Mouse (Mus musculus): ENCODE measurements around the gene Lhx1. TPM values are rescaled to one million over a fixed set of nuclear protein-coding genes. Genes with fewer than 3 reads are reported as not detected.

Lhx1 gene
- polyA plus RNA-seq, 1 experiment from 2014 or later, result 4.8 TPM

GRCm38 (mm10) chr11:84561546-84561945 lies 36.2 kb upstream of the Lhx1 start:
- H3K4me3 ChIP-seq, result no peak overlapping the region
- H3K9me3 ChIP-seq, result no peaks in the 10 kb centered on the region
- 56% methylated on average over 5 of the region's 5 CpGs for WGBS
- H3K4me2 ChIP-seq (replicated peaks), result no peak overlapping the region
- H3K4me1 ChIP-seq, result peaks cover 26% of the 10 kb centered on the region
- no peak for ATAC-seq (replicated peaks)
- no peaks in the 10 kb centered on the region for H3K36me3 ChIP-seq
- no peak overlapping the region for H3K9ac ChIP-seq (replicated peaks)
- 0 out of 2 replicates have a peak overlapping the region, but pooled peaks have one; percentile 21 for H3K27ac ChIP-seq (replicated peaks)
- peaks cover 20% of the 10 kb centered on the region; the same call in 1 of the 2 replicates for H3K27me3 ChIP-seq

DNA sequence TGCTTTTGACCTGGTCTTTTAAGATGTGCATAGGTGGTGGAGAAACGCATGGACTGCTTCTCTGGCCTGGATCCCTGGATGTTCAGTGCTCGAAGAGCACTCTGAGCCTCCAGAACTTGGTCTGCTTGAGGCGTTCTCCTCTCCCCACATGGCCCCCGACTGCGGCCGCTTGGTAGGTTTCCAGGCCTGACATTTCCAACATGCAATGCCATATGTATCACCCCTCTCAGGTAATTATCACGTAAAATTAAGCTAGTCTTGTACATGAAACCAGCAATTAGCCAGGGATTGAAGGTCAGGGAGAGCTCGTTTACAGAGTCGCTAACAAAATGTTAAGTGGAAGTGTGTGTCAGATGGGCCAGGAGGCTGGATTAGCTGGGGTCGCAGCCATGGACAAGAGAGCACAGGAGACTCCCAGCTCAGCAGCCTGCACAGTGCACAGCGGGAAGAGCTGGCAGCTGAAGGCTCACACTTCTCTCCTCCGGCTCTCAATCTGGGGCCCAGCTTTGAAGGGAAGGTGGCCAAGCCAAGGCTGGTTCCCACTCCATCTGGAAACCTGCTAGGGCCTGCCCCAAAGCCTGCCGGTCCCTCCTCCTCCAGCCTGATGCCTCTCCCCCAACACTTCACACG lies 28.6 kb upstream of the Lhx1 start:
- Histone ChIP-seq H3K36me3 (no peaks in the 10 kb centered on the region), H3K27ac (replicated peaks) (no peak overlapping the region), H3K4me2 (replicated peaks) (no peak overlapping the region), H3K27me3 (peaks cover 41% of the 10 kb centered on the region), H3K9me3 (no peaks in the 10 kb centered on the region), H3K9ac (replicated peaks) (no peak overlapping the region), H3K4me1 (peaks cover 3% of the 10 kb centered on the region), H3K4me3 (no peak overlapping the region)
- peak; percentile 55; the same call in 1 of the 2 replicates for ATAC-seq (replicated peaks)
- 53% methylated on average over 14 of the region's 14 CpGs for WGBS

- Histone ChIP-seq H3K9ac (replicated peaks) (no peak overlapping the region), H3K9me3 (no peaks in the 10 kb centered on the region), H3K36me3 (no peaks in the 10 kb centered on the region), H3K4me3 (no peak overlapping the region), H3K27me3 (peaks cover 47% of the 10 kb centered on the region), H3K27ac (replicated peaks) (no peak overlapping the region), H3K4me2 (replicated peaks) (no peak overlapping the region), H3K4me1 (peaks cover 15% of the 10 kb centered on the region)
- ATAC-seq (replicated peaks), result no peak
- 83% methylated on average over 4 of the region's 4 CpGs for WGBS
Measured at GRCm38 (mm10) chr11:84551296-84551695, 26.0 kb upstream of the Lhx1 start.

DNA sequence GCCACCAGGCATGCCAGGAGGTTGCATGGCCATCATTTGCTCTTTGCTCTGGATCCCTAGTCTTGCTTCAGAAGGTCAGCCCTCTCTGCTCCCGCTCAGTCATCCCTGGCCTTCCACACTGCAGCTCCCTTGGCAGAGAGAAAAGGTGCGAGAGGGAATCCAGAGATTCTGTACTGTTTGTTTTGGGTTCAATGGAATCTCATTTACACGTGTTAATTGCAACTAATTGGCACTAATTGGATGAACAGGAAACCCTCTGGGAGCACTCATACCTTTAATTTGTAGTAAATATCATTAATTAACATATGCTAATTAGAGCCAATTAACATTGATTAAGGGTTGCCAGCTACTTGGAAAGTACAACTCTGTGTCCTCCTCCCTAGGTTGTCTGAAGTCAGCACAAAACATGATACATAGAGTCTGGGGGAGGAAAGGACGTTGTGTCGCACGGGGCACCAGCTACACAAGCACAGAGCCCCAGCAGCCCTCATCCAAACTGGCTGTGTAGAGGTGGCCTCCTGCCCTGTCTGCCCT lies 24.0 kb upstream of the Lhx1 start:
- no peak overlapping the region for H3K27ac ChIP-seq (replicated peaks)
- no peaks in the 10 kb centered on the region for H3K36me3 ChIP-seq
- H3K27me3 ChIP-seq, result peaks cover 60% of the 10 kb centered on the region
- no peak overlapping the region for H3K4me2 ChIP-seq (replicated peaks)
- H3K4me3 ChIP-seq, result no peak overlapping the region
- H3K9me3 ChIP-seq, result no peaks in the 10 kb centered on the region
- H3K4me1 ChIP-seq, result peaks cover 15% of the 10 kb centered on the region
- 20% methylated on average over 6 of the region's 6 CpGs for WGBS
- H3K9ac ChIP-seq (replicated peaks), result no peak overlapping the region
- peak; percentile 57; the same call in 1 of the 2 replicates for ATAC-seq (replicated peaks)

DNA sequence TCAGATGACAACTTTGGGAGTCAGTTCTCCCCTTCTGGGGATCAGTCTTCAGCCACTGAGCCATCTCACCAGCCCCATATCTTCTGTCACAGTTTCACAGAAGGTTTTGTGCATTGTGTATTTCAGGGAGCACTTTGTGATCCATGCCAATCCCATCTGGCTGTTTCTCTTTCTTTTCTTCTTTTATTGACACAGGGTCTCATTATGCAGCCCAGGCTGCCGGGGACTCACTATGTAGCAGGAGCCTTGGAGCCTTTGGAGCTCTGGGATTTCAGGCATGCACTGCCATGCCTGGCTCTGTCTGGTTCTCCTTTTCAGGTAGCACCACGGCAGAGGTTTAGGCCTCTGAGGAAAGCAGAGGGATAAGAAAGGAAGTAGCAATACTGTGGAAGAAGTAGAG lies 23.0 kb upstream of the Lhx1 start:
- H3K27ac ChIP-seq (replicated peaks), result no peak overlapping the region
- ATAC-seq (replicated peaks), result no peak
- no peaks in the 10 kb centered on the region for H3K36me3 ChIP-seq
- H3K4me1 ChIP-seq, result peaks cover 15% of the 10 kb centered on the region
- H3K4me2 ChIP-seq (replicated peaks), result no peak overlapping the region
- WGBS, result 18% methylated on average over 2 of the region's 2 CpGs
- H3K4me3 ChIP-seq, result no peak overlapping the region
- H3K9me3 ChIP-seq, result no peaks in the 10 kb centered on the region
- no peak overlapping the region for H3K9ac ChIP-seq (replicated peaks)
- H3K27me3 ChIP-seq, result peaks cover 70% of the 10 kb centered on the region

GRCm38 (mm10) chr11:84539981-84540380 lies 14.6 kb upstream of the Lhx1 start:
- Histone ChIP-seq H3K4me2 (replicated peaks) (no peak overlapping the region), H3K4me1 (no peaks in the 10 kb centered on the region), H3K4me3 (no peak overlapping the region), H3K27ac (replicated peaks) (no peak overlapping the region), H3K9me3 (no peaks in the 10 kb centered on the region), H3K27me3 (peaks cover 88% of the 10 kb centered on the region), H3K36me3 (no peaks in the 10 kb centered on the region), H3K9ac (replicated peaks) (no peak overlapping the region)
- 6% methylated on average over 4 of the region's 4 CpGs for WGBS
- no peak for ATAC-seq (replicated peaks)

DNA sequence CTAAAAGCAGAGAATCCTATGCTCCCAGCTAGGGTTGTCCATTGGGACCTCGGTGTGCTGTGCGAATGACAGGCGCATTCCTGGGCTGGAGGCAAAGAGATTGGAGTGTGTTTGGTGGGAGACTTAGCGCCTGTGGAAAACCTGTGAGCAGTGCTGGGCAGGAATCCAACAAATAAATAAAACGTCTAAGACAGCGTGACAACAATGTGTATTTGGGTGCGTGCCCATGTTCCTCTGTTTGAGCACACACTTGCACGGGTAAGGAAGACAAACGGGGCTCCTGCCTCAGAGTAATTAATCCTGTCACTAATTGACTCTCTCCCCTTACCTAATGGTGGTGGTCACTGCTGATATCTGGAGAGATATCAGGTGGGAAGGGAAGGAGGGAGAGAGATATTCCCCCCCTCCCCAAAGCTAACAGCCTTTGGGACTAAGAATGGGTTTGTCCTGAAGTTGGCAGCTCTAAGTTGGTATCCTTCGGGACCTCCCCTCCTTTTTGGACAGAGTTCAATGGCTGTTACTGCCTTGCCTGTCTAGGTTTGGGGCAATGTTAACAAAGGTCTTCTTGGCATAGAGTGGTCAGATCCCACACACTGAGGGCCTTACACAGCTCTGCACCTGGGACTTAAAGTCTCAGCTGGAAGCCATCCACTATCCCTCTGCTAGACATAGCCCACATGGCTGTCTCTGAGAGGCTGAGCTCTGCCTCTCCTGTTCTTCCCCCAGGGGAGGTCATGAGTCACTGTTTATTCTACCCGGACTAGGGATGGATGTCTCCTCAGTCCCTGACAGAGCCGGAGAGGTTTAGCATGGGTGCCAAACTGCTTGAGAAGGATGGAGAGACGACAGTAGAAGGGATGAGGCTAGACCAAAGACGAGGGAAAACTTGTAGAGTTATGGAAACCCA lies 4.7 kb upstream of the Lhx1 start:
- no peak overlapping the region for H3K4me2 ChIP-seq (replicated peaks)
- no peaks in the 10 kb centered on the region for H3K9me3 ChIP-seq
- H3K36me3 ChIP-seq, result no peaks in the 10 kb centered on the region
- WGBS, result 8% methylated on average over 14 of the region's 14 CpGs
- H3K27ac ChIP-seq (replicated peaks), result no peak overlapping the region
- no peak overlapping the region for H3K4me3 ChIP-seq
- peaks cover 96% of the 10 kb centered on the region for H3K27me3 ChIP-seq
- peaks cover 27% of the 10 kb centered on the region for H3K4me1 ChIP-seq
- no peak overlapping the region for H3K9ac ChIP-seq (replicated peaks)
- ATAC-seq (replicated peaks), result no peak

DNA sequence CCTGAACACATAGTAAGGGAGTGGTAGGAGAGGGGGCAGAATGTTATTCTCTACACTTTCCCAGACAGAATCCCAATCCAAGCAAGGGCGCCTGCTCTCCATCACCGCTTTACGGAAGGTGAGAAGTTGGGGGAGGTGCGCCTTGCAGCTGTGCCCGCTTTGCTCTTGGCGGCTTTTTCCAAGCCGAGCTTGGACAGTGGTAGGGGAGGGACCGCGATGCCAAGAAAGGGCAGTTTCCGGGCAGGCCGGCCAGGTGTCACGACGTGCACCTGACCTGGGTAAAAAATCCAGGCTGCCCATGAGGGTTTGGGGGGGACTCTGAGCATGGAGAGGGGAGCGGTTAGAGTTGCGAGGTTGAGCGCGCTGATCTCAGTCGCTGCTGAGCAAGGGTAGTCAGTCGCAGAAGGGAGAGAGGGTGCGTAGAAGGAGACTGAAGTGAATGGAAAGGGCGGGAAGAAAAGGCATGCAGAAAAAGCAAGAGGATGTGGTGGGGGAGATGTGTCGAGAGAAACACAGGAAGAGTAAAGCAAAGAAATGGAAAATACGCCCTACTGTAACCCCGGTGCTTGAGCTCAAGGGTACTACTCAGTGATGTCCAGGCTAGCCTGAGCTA lies 3.9 kb upstream of the Lhx1 start:
- H3K27me3 ChIP-seq, result peaks cover 96% of the 10 kb centered on the region
- WGBS, result under 1% methylated on average over 24 of the region's 24 CpGs
- no peaks in the 10 kb centered on the region for H3K9me3 ChIP-seq
- H3K4me1 ChIP-seq, result peaks cover 34% of the 10 kb centered on the region
- peak overlapping the region; percentile 21 for H3K4me2 ChIP-seq (replicated peaks)
- no peak overlapping the region for H3K27ac ChIP-seq (replicated peaks)
- H3K4me3 ChIP-seq, result peak overlapping the region; percentile 11; the same call in 1 of the 2 replicates
- no peaks in the 10 kb centered on the region for H3K36me3 ChIP-seq
- ATAC-seq (replicated peaks), result 0 out of 2 replicates have a peak, but pooled peaks have one; percentile 29
- no peak overlapping the region for H3K9ac ChIP-seq (replicated peaks)

- H3K4me3 ChIP-seq, result peak overlapping the region; percentile 41; the same call in 1 of the 2 replicates
- 2% methylated on average over 29 of the region's 29 CpGs for WGBS
- peaks cover 96% of the 10 kb centered on the region for H3K27me3 ChIP-seq
- no peak overlapping the region for H3K27ac ChIP-seq (replicated peaks)
- ATAC-seq (replicated peaks), result no peak
- H3K4me1 ChIP-seq, result peaks cover 45% of the 10 kb centered on the region
- H3K4me2 ChIP-seq (replicated peaks), result no peak overlapping the region
- no peak overlapping the region for H3K9ac ChIP-seq (replicated peaks)
- H3K9me3 ChIP-seq, result no peaks in the 10 kb centered on the region
- no peaks in the 10 kb centered on the region for H3K36me3 ChIP-seq
Measured at GRCm38 (mm10) chr11:84526976-84527860, 1.9 kb upstream of the Lhx1 start.

DNA sequence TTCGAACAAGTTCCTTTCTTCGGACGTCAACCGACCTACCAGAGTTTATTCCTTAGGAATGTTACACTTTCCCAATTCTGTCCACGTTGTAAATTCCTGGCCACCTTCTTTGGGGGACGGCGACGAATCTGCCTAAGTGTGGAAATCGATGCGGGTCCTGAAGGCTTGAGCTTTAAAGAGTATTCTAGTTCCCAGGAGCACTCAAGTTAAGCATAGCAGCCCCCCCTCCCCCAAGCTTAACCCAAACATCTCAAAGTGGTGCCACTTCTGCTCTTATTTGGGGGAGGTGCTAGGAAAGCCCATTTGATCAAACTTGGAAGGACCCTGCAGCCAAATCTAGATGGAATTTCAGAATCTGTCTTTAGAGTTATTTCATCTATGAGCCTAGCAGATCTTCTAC lies 1.1 kb upstream of the Lhx1 start:
- H3K4me1 ChIP-seq, result peaks cover 45% of the 10 kb centered on the region
- H3K4me3 ChIP-seq, result peak overlapping the region; percentile 41
- H3K27ac ChIP-seq (replicated peaks), result no peak overlapping the region
- H3K4me2 ChIP-seq (replicated peaks), result no peak overlapping the region
- ATAC-seq (replicated peaks), result no peak
- 0% methylated on average over 10 of the region's 10 CpGs for WGBS
- no peaks in the 10 kb centered on the region for H3K9me3 ChIP-seq
- peaks cover 96% of the 10 kb centered on the region for H3K27me3 ChIP-seq
- H3K36me3 ChIP-seq, result no peaks in the 10 kb centered on the region
- no peak overlapping the region for H3K9ac ChIP-seq (replicated peaks)

Data from forebrain, embryonic 15.5 days (tissue).